Mouse (Mus musculus) common myeloid progenitor, adult 5-6 weeks (primary cell): ENCODE results near the gene Immp2l. TPM values are rescaled to one million over a fixed set of nuclear protein-coding genes. Genes with fewer than 3 reads are reported as not detected.
"Not testable (repeated sequence)": the region's sequence is repeated elsewhere in the genome, so short reads cannot be mapped to it uniquely, and the experiment has no call there.

Source experiments
- ATAC-seq: replicated peaks from 2 replicates; pipeline ENCODE4 v1.8.0; 2016; ENCODE audit warnings: low read depth, mild to moderate bottlenecking, moderate TSS enrichment, inconsistent platforms; ENCODE audit not compliant: poor library complexity, severe bottlenecking
- total RNA-seq: library from RNA; stranded (forward); fragments of 200-1000, 187-1606 nt; gene quantifications from 2 replicates; pipeline ENCODE4 v1.2.3, GENCODE M21; 2017

Immp2l gene
- total RNA-seq, 1 experiment from 2014 or later, result 41.4 TPM

- no peak for ATAC-seq
These were observed 719.0 kb downstream of the Immp2l start for GRCm38 (mm10) chr12:41742887-41743286.

- ATAC-seq, result no peak
These were observed 739.5 kb downstream of the Immp2l start for GRCm38 (mm10) chr12:41763396-41763795.

GRCm38 (mm10) chr12:41773961-41774360 lies 750.1 kb downstream of the Immp2l start:
- no peak for ATAC-seq

- ATAC-seq, result no peak
These were observed 750.9 kb downstream of the Immp2l start for GRCm38 (mm10) chr12:41774623-41775323.

- not testable (repeated sequence) for ATAC-seq
These were observed 753.9 kb downstream of the Immp2l start for GRCm38 (mm10) chr12:41777762-41778161.

GRCm38 (mm10) chr12:41793681-41794080 lies 769.8 kb downstream of the Immp2l start:
- ATAC-seq, result not testable (repeated sequence)

GRCm38 (mm10) chr12:41829517-41829916 lies 805.6 kb downstream of the Immp2l start:
- ATAC-seq, result no peak

GRCm38 (mm10) chr12:41831731-41832130 lies 807.8 kb downstream of the Immp2l start:
- ATAC-seq, result no peak

GRCm38 (mm10) chr12:41834646-41835045 lies 810.8 kb downstream of the Immp2l start:
- no peak for ATAC-seq

- no peak for ATAC-seq
These were observed 814.5 kb downstream of the Immp2l start for GRCm38 (mm10) chr12:41838334-41838847.

- ATAC-seq, result no peak
These were observed 815.4 kb downstream of the Immp2l start for GRCm38 (mm10) chr12:41839241-41839640.

GRCm38 (mm10) chr12:41842694-41843329 lies 818.9 kb downstream of the Immp2l start:
- ATAC-seq, result no peak

- ATAC-seq, result 0 out of 2 replicates have a peak, but pooled peaks have one; percentile 29
These were observed 828.1 kb downstream of the Immp2l start for GRCm38 (mm10) chr12:41851896-41852470.

GRCm38 (mm10) chr12:41859652-41860051 lies 835.8 kb downstream of the Immp2l start:
- not testable (repeated sequence) for ATAC-seq

GRCm38 (mm10) chr12:41868317-41868716 lies 844.4 kb downstream of the Immp2l start:
- ATAC-seq, result no peak

GRCm38 (mm10) chr12:41874015-41874414 lies 850.1 kb downstream of the Immp2l start:
- ATAC-seq, result no peak

- no peak for ATAC-seq
These were observed 853.5 kb downstream of the Immp2l start for GRCm38 (mm10) chr12:41877292-41877959.

- ATAC-seq, result peak; percentile 98
These were observed 854.6 kb downstream of the Immp2l start for GRCm38 (mm10) chr12:41878493-41878892.

- ATAC-seq, result no peak
These were observed 855.1 kb downstream of the Immp2l start for GRCm38 (mm10) chr12:41878972-41879371.

GRCm38 (mm10) chr12:41879412-41879811 lies 855.5 kb downstream of the Immp2l start:
- ATAC-seq, result no peak
